In genomic region chr7:142389961-142390650, GRCm38 (mm10) we compare ENCODE assay signal across 21 mouse cellular contexts. TPM values are rescaled to one million over a fixed set of nuclear protein-coding genes. Genes with fewer than 3 reads are reported as not detected.
DNase-seq lines count a peak whose midpoint lies in the region; ATAC-seq and TF ChIP-seq lines count a peak whose summit lies in the region.
"Had no signal": no experiment of that assay in that cellular context is flagged by ENCODE, and none has a peak within 500 bp of the region (broad histone marks: within the 10 kb centered on the region; RNA-seq: fewer than 3 reads in every experiment).

No protein-coding gene starts in this region.

- H3K27me3 ChIP-seq in liver, embryonic 12.5 days (replicated peaks), result no peaks in the 10 kb centered on the region
- H3K27me3 ChIP-seq: embryonic facial prominence, embryonic 15.5 days; hindbrain, embryonic 15.5 days; limb, embryonic 13.5 days; midbrain, embryonic 13.5 days had no signal

- H3K27ac ChIP-seq in bone marrow, adult 2 months (ENCODE audit: control insufficient read depth, insufficient read depth, low read depth, low read length, poor library complexity), result peak overlapping the region; percentile 70
- H3K27ac ChIP-seq in liver, embryonic 12.5 days, result peak overlapping the region; percentile 38
- H3K27ac ChIP-seq: embryonic facial prominence, embryonic 15.5 days; forebrain, embryonic 10.5 days; hindbrain, embryonic 15.5 days; limb, embryonic 13.5 days; midbrain, embryonic 13.5 days had no signal

- no peak overlapping the region for H3K9ac ChIP-seq in liver, embryonic 12.5 days
- H3K9ac ChIP-seq: embryonic facial prominence, embryonic 15.5 days; hindbrain, embryonic 15.5 days; limb, embryonic 13.5 days; midbrain, embryonic 13.5 days had no signal

- H3K36me3 ChIP-seq in liver, embryonic 12.5 days, result peaks cover 14% of the 10 kb centered on the region
- H3K36me3 ChIP-seq: hindbrain, embryonic 15.5 days had no signal

- no peak overlapping the region for H3K4me2 ChIP-seq in liver, embryonic 12.5 days
- H3K4me2 ChIP-seq: embryonic facial prominence, embryonic 15.5 days; hindbrain, embryonic 15.5 days; limb, embryonic 13.5 days; midbrain, embryonic 13.5 days had no signal

- 36% methylated on average over 3 of the region's 3 CpGs for WGBS in bone marrow, adult 2 months
- 80% methylated on average over 3 of the region's 3 CpGs for WGBS in liver, embryonic 12.5 days (ENCODE audit: insufficient replicate concordance)

- no peak for TF ChIP-seq POLR2A in bone marrow, adult 2 months (IDR thresholded peaks at IDR 0.05; ENCODE audit: borderline replicate concordance, control insufficient read depth, low read depth, low read length)

- no peak for TF ChIP-seq CTCF in bone marrow, adult 2 months (IDR thresholded peaks at IDR 0.05; ENCODE audit: control insufficient read depth, insufficient read depth, low read length)

- H3K9me3 ChIP-seq in liver, embryonic 12.5 days (replicated peaks), result no peaks in the 10 kb centered on the region
- H3K9me3 ChIP-seq: embryonic facial prominence, embryonic 15.5 days; forebrain, embryonic 10.5 days; hindbrain, embryonic 15.5 days; limb, embryonic 13.5 days; midbrain, embryonic 13.5 days had no signal

- DNase-seq in layer of hippocampus, adult 9-11 months, result peak; percentile 80
- no peak for DNase-seq in layer of hippocampus, adult 11-12 months (ENCODE audit: low spot score)
- DNase-seq in spleen, adult 12 weeks (ENCODE audit: low spot score), result no peak
- no peak for DNase-seq in left cerebral cortex, adult 11 months (ENCODE audit: low spot score)
- DNase-seq: cerebellum, adult 8-10 months; kidney, adult 18-20 months; kidney, postnatal 14 days; right cerebral cortex, adult 18-20 months; thymus, adult 2 months had no signal

- H3K4me1 ChIP-seq in bone marrow, adult 2 months (ENCODE audit: control insufficient read depth, insufficient read depth, low read length), result peaks cover 15% of the 10 kb centered on the region
- H3K4me1 ChIP-seq in liver, embryonic 12.5 days, result peaks cover 75% of the 10 kb centered on the region

- no peak for ATAC-seq in liver, embryonic 12.5 days
- ATAC-seq in megakaryocyte progenitor cell, adult 5-6 weeks (replicated peaks; ENCODE audit: poor library complexity), result peak; percentile 21
- ATAC-seq: midbrain, embryonic 13.5 days had no signal

- peak overlapping the region; percentile 64 for H3K4me3 ChIP-seq in bone marrow, adult 2 months (replicated peaks; ENCODE audit: control insufficient read depth, low read depth, low read length)
- H3K4me3 ChIP-seq in liver, embryonic 12.5 days, result no peak overlapping the region
- H3K4me3 ChIP-seq: embryonic facial prominence, embryonic 15.5 days; forebrain, embryonic 10.5 days; hindbrain, embryonic 15.5 days; limb, embryonic 13.5 days; midbrain, embryonic 13.5 days had no signal

RNA-seq across cellular contexts. Expression of gene Ctsd, which starts 2.3 kb away (rescaled TPM):
- polyA plus RNA-seq in bone marrow, adult 2 months (2011; ENCODE audit: insufficient read depth, insufficient read length, low replicate concordance, missing spikeins), result 137 and 308 TPM in 2 replicates
- 289 and 295 TPM in 2 replicates for polyA plus RNA-seq in liver, embryonic 12.5 days (2016; fragmentation: Nextera tagmentation; extraction: Ambion mirVana)
- total RNA-seq in megakaryocyte progenitor cell, adult 5-6 weeks (2015), result 115 and 133 TPM in 2 replicates
- 129 and 170 TPM in 2 replicates for total RNA-seq in megakaryocyte progenitor cell, adult 5-6 weeks (2017)

RNA-seq across cellular contexts. Expression of gene Gm49369, which starts 7.6 kb away (rescaled TPM):
- polyA plus RNA-seq in bone marrow, adult 2 months (2011; ENCODE audit: insufficient read depth, insufficient read length, low replicate concordance, missing spikeins), result not detected in 2 replicates
- 1.4 TPM in 1 of 2 replicates, not detected in the other for polyA plus RNA-seq in liver, embryonic 12.5 days (2016; fragmentation: Nextera tagmentation; extraction: Ambion mirVana)
- not detected in 2 replicates for total RNA-seq in megakaryocyte progenitor cell, adult 5-6 weeks (2015)
- 25.2 and 59.0 TPM in 2 replicates for total RNA-seq in megakaryocyte progenitor cell, adult 5-6 weeks (2017)
- polyA plus RNA-seq: embryonic facial prominence, embryonic 15.5 days; forebrain, embryonic 10.5 days; limb, embryonic 13.5 days; midbrain, embryonic 13.5 days; small intestine, adult 2 months had no signal

RNA-seq across cellular contexts. Expression of gene Ifitm10, which starts 16.6 kb away (rescaled TPM):
- 1.6 and 6.2 TPM in 2 replicates for polyA plus RNA-seq in bone marrow, adult 2 months (2011; ENCODE audit: insufficient read depth, insufficient read length, low replicate concordance, missing spikeins)
- polyA plus RNA-seq in liver, embryonic 12.5 days (2016; fragmentation: Nextera tagmentation; extraction: Ambion mirVana), result 1.5 and 2.5 TPM in 2 replicates
- not detected in 2 replicates for total RNA-seq in megakaryocyte progenitor cell, adult 5-6 weeks (2015)
- total RNA-seq in megakaryocyte progenitor cell, adult 5-6 weeks (2017), result not detected in 2 replicates

RNA-seq across cellular contexts. Expression of gene Syt8, which starts 44.5 kb away (rescaled TPM):
- polyA plus RNA-seq in bone marrow, adult 2 months (2011; ENCODE audit: insufficient read depth, insufficient read length, low replicate concordance, missing spikeins), result 2.5 TPM in 1 of 2 replicates, not detected in the other
- not detected in 2 replicates for polyA plus RNA-seq in liver, embryonic 12.5 days (2016; fragmentation: Nextera tagmentation; extraction: Ambion mirVana)
- total RNA-seq in megakaryocyte progenitor cell, adult 5-6 weeks (2015), result not detected in 2 replicates
- total RNA-seq in megakaryocyte progenitor cell, adult 5-6 weeks (2017), result not detected in 2 replicates
- total RNA-seq: gastrocnemius, adult 8-10 months; left cerebral cortex, postnatal 10 days had no signal
- polyA plus RNA-seq: forebrain, embryonic 10.5 days; heart, postnatal 0 days; hindbrain, embryonic 15.5 days; midbrain, embryonic 13.5 days had no signal

RNA-seq across cellular contexts. Expression of gene Tnni2, which starts 51.5 kb away (rescaled TPM):
- 19.2 and 51.8 TPM in 2 replicates for polyA plus RNA-seq in bone marrow, adult 2 months (2011; ENCODE audit: insufficient read depth, insufficient read length, low replicate concordance, missing spikeins)
- 1.8 and 2.4 TPM in 2 replicates for polyA plus RNA-seq in liver, embryonic 12.5 days (2016; fragmentation: Nextera tagmentation; extraction: Ambion mirVana)
- 6.0 and 8.0 TPM in 2 replicates for total RNA-seq in megakaryocyte progenitor cell, adult 5-6 weeks (2015)
- 2.4 and 7.7 TPM in 2 replicates for total RNA-seq in megakaryocyte progenitor cell, adult 5-6 weeks (2017)
